Mouse (Mus musculus) heart, adult 18-20 months (tissue): ENCODE measurements around the gene Tardbp. TPM values are rescaled to one million over a fixed set of nuclear protein-coding genes. Genes with fewer than 3 reads are reported as not detected.

Experiments
- DNase-seq, 2 experiments: peaks; one replicate each; pipeline ENCODE4 v3.0.0; 2021 to 2022; ENCODE audit warnings: mixed read lengths in 1 of 2
- total RNA-seq, 2 experiments: library from RNA; stranded (reverse); gene quantifications; 2 replicates each; pipeline ENCODE4 v1.2.3; 2021

The Tardbp gene
- total RNA-seq, 2 experiments from 2014 or later: 125 to 126 TPM

DNA sequence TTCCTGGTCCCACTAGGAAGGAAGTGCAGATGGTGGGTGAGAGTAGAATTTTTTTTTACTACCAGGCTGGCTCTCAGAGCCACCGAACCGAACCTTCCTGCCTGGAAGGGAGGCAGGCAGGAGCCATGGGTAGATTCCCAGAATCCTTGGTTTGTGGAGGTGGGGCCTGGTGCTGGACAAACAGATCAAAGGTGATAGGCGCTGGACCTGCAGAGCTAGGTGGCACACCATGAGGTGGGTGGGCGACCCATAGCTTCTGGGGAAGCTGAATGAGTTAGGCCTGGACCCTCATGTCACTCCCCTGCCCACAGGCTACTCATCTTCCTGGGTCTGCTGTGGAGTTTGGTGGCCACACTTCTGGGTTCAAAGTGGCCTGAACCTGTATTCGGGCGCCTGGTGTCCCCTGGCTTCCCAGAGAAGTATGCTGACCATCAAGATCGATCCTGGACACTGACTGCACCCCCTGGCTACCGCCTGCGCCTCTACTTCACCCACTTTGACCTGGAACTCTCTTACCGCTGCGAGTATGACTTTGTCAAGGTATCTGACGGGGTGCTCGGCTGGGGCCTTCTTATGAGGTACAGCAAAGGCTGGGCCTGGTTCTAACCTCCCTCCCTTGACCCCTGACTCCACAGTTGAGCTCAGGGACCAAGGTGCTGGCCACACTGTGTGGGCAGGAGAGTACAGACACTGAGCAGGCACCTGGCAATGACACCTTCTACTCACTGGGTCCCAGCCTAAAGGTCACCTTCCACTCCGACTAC is 24.3 kb downstream of the Tardbp start, which contains the start of gene Masp2:
Gene Masp2 (plus strand): TSS at position 198 of the 764 bp plus-strand sequence.
- DNase-seq: no peak

DNA sequence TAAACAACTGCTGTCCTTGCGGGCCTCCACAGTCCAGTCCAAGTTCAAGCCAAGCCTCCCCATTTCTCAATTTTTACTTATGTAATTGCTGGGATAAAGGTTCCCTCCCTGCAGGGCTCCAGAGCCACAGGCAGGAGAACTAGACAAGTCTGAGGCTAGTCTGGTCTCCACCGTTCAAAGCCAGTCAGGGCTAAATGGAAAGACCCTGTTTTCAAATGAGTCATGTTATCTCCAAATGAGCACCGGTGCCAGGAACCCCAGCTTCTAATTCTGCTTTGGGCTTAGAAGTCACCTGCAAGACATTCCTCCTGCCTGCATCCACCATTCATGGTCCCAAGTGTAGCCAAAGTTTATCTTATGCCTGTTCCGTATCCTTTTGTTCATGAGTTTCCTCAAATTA is 24.9 kb downstream of the Tardbp start:
- DNase-seq: no peak

DNA sequence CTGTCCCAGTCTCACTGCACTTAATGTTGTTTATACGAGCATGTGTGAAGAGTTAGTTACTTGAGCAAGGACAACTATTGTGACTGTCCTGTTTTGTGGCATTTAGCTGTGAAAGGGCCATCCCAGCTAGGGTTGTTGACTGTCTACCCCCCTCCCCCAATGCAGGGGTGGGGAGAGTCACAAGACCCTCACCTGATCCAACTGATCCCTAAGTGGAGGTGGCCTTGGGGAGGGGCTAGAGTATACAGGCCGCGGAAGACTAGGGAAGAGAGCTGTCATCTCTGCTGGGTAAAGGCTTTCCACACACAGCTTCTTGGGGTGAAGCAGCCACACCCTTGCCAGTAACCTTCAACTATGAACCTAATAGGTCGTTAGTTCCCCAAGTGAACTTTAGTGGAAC is 26.5 kb downstream of the Tardbp start:
- DNase-seq: no peak

DNA sequence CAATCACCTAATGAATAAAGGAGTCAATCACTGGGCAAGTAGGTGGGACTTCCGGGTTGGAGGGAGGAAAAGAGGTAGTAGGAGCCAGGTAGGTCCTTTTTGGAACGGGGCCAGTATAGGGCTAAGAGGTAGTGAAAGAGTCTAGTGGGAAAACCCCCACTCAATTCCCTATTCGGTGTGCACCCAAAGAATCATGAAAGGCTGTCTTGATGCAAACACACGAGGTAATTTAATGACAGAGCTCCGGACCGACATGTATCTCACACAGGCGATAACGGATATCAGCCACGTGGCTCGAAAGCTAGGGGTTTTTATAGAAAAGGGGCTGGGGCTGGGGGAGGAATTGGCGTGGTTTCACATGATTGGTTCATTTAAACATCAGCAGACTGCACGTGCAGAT is 28.0 kb downstream of the Tardbp start:
- DNase-seq: no peak

DNA sequence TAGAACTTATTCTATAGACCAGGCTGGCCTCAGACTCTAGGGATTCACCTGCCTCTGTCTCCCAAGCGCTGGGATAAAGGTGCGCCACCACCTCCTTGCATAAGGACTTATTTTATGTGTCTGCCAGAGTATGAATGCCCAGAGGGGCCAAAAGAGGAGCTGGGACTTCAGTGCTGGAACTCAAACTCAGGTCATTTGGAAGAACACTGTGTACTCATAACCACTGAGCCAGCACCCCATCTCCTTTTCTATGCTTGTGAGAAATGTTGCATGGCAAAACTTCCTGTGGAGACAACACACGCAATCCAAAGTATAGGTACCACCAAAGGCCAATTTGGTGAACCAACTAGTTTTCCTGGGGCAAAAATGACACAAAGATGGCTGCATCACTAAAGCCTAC is 30.1 kb downstream of the Tardbp start:
- no peak for DNase-seq

DNA sequence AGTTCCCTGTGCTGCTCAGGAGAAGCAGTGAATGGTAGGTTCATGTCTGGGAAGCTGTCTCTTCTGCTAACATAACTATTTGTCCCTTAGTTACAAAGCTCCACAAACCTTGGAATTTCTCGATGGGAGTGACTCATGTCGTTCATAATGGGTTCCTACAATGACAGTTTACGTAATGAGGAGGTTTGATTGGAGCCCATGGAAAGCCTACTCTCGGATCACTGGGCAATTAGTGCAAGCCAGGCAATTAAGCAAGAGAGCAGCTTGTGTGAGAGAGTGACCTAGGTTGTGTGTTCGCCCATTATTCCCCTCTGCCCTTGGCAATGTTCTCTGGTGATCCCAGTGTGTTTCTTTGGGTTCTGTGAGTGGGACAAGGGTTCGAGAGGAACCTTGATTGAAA is 30.9 kb downstream of the Tardbp start:
- no peak for DNase-seq

DNA sequence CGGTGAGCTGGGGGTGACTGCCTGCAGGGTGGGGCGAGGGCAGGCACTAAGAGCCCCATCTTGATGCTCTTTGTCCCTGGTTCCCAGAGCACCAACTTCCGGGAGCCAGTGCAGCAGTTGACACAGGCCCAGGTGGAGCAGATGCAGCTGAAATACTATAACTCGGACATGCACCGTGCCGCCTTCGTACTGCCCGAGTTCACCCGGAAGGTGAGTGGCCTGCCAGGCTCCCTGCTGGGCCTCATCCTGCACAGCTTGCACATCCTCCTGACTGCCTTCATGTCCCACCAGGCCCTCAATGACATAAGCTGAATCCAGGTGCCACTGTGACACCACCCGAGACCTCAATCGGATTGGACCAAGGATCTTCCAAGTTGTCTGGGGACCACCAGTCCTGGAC is 32.8 kb downstream of the Tardbp start:
- no peak for DNase-seq

DNA sequence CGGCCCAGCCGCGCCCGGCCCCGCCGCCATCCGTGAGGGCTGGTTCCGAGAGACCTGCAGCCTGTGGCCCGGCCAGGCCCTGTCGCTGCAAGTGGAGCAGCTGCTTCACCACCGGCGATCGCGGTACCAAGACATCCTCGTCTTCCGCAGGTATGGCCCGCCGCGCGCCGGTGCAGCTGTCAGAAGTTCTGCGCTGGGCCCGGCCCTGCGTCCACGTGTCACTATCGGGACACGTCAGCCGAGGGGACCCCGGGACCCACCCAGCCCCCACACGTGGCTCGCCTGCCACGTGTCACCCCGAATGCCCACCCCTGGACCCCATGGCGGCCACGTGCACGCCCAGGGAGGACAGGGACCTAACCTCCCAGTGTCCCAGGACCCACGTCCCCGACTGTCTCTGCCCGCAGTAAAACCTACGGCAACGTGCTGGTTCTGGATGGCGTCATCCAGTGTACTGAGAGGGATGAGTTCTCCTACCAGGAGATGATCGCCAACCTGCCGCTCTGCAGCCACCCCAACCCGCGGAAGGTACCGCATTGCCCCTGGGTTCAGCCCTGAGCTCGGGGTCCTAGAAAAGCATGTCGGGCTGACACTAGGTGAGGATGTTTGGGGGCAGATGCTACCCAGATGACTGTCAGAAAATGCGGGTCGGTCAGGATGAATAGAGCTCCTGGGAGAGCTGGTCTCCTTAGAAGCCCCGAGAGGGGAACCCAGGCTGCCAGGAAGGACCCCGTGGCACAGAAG is 35.0 kb downstream of the Tardbp start:
- peak in 1 of 2 experiments; percentile 36 for DNase-seq

DNA sequence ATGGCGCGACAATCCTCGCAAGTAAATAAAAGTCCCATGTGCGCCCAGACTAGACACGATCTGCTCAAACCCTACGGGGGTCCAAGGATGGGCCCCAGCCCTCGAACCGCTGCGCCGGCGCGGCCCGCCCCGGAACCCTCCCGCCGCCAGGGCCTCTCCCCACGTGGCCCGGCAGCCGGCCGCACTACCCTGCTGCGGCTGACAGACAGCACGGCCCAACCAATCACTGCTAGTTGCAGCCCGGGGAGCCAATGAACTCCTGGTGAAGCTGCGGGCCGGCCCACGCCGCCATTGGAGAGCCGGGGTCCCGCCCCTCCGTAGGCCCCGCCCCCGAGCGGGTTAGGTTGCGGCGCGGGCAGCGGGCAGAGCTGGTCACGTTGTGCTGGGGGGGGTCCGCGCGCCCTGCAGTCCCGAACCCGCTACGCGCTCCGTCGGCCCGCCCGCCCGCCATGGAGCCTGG is 35.6 kb downstream of the Tardbp start, which contains the start of gene Srm:
Gene Srm (plus strand): TSS at position 333 of the 460 bp plus-strand sequence.
- DNase-seq: peak; percentile 96 to 99

DNA sequence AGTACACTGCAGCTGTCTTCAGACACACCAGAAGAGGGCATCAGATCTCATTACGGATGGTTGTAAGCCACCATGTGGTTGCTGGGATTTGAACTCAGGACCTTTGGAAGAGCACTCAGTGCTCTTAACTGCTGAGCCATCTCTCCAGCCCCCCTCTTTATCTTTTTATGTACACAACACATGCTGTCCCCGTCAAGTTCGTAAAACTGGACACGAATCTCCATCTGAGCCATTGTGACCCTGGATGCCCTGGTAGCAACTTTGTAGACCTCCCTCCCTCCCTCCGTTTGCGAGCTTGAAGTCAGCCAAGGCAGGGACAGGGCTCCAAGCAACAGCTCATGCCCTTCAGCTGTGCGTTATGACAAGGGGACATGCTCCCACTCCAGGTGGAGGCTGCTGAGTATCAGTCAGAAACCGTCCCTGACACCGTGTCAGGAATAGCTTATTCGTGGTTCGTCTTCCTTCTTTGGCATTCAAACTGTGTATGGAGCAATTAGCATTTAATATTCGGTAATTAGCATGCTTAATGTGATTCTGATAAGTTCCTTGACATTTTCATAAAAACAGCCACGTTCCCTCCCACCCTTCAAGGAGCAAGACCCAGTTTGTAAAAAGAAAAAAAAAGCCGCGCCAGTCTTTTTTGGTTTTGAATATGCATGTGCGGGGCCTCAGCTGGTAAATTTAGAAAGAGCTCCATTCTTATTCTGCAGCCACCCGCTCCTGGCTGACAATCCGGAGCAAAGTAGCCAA is 36.2 kb downstream of the Tardbp start:
- peak in 1 of 2 experiments; percentile 27 for DNase-seq

DNA sequence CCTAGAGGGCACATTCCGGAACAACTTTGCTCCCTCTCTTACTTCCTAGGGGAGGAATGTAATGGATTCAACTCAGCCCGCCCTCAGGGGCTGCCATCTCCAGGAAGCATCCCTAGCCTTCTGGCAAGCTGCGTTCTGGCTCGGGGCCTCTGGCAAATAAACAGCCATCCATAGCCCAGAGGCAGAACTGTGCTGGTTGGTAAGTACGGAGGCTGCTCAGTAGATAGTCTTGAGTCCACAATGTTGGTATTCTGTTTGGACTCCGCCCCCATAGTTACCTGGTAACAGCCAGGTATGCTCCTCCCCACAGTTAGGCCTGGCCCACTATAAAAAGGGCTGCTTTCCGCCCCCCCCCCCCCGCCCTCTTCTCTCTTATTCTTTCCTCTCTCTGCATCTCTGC is 37.3 kb downstream of the Tardbp start:
- no peak for DNase-seq

DNA sequence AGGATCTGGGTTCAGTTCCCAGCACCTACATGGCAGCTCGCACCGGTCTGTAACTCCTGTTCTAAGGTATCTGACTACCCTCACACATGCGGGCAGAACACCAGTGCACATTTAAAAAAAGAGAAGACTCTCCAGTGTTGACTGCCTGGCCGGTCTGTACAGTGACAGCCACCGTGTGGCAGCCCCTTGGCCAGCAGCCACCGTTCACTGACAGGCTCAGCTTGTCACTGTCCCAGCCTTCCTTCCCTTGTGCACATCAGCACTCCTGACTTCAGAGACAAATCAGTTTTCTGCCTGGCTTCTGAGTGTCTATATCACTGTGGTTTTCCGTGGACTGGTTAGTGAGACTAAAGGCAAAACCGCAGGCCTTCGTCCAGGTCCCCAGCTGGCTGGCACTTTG is 38.0 kb downstream of the Tardbp start:
- DNase-seq: peak in 1 of 2 experiments; percentile 25

DNA sequence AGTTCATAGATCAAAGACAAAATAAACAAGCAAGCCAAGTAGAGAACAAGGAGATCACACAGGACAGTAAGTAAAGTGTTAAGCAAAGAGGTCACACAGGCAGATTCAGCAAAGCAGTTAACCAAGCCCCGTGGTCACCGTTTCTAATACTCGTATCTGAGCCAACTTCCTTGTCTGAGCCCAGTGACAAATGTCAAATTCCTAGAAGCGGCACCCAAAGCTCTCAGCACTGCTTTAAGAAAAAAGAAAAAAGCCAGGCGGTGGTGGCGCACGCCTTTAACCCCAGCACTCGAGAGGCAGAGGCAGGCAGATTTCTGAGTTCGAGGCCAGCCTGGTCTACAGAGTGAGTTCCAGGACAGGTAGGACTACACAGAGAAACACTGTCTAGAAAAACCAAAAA is 40.2 kb downstream of the Tardbp start:
- DNase-seq: no peak

DNA sequence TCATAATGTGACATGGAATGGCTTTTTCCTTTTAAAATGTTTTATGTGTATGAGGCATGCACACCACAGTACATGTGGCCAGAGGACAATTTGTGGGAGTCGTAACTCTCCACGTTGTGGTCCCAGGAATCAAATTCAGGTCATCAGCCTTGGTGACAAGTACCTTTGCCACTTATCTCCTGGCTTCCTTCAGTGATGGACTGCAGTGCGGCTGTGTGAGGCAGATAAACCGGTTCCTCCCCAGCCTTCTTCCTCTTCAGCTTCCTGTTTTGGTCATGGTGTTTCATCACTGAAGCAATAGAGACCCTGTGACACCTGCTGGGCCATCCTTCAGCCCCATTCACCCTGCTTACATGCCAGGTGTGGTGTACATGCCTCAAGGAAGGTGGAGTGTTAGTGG is 43.6 kb downstream of the Tardbp start:
- DNase-seq: no peak

DNA sequence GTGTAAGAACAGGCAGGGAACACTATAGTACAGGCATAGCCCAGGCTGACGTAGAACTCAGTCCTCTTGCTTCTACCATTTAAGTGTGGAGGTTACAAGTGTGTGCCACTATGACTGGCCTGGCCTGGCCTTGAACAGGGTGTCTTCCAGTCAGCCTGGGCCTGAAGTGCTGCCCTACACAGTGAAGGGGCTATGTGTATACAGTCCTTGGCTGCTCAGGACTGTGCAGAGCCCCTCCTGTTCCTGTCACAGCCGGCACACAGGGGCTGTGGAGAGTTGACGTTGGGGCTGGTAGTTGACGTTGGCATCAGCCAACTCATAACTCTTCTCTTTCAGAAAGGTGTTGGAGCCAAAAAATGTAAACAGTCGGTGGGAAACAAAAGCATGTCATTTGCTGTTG is 45.4 kb downstream of the Tardbp start:
- no peak for DNase-seq

DNA sequence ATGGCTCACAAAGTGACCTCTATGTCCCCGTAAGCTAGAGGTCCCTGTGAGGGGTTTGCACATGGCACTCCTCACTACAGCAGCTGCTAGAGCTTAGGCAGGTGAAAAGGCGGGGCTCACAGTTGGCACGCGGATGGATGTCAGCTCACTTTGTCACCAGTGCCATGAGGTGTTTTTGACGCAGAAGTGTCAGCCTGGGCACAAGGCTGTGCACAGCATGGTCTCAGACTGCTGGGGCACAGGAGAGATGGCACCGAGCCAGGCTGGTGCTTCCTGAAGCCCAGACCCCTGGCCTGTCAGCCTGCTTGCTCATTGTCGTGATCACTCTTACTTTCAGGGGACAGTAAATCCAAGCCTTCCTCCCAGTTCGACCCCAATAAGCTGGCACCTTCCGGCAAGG is 46.1 kb downstream of the Tardbp start:
- DNase-seq: no peak

DNA sequence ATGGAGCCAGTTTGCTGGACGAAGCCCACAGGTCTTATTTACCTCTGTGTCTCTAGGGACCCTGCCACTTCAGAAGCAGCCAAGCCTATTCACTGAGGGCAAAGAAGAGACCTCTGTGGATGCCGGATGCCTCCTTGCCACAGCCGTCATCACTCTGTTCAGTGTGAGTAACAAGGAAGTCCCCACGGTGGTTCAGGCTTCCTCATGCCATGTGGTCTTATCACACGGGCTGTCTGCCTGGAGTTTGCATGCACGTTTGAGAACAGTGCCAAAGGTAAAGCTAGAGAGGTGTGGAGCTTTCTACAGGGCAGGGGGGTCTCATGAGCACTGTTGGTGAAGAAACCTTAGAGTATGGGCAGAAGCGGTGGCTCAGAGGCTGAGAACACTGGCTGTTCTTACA is 53.6 kb downstream of the Tardbp start:
- no peak for DNase-seq

DNA sequence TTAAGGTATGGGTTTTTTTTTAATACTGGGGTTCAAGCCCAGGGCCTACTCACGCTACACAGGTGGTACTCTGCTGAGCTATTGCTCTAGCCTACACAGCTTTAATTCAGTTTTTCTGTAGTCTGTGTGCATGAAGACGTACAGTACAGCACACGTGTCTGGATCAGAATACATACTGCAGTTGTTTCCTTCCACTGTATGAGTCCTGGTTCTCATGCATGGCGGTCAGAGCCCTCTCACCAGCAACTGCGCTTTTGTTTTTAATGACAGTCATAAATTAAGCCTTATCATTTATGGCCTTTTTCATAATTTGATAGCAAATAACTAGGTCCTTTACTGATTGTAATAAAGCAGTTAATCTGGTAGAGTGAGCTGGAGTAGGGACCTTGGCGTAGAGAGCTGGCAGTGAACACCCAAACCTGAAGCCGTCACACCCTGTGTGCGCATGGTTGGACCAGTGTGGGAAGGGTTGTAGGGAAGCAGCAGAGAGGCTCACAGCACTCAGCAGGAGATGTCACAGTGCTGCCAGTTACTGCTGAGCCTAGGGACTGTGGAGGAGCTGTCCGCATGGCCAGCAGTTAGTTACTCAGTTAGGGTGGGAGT is 56.0 kb downstream of the Tardbp start:
- DNase-seq: no peak

DNA sequence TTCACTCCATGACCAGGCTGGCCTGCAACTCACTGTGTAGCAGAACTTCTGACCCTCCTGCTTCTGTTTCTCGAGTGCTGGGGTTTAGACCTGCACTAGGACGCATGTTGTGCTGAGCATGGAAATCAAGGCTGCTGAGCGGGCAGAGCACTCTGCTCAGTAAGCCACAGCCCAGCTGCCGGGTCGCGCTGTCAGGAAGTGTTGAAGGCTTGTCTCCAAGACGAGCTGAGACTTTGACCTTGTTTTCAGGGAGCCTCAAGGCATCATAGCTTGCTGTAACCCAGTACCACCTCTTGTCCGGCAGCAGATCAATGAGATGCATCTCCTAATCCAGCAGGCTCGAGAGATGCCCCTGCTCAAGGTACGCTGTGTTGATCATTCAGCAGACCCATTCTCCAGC is 56.7 kb downstream of the Tardbp start:
- DNase-seq: no peak

DNA sequence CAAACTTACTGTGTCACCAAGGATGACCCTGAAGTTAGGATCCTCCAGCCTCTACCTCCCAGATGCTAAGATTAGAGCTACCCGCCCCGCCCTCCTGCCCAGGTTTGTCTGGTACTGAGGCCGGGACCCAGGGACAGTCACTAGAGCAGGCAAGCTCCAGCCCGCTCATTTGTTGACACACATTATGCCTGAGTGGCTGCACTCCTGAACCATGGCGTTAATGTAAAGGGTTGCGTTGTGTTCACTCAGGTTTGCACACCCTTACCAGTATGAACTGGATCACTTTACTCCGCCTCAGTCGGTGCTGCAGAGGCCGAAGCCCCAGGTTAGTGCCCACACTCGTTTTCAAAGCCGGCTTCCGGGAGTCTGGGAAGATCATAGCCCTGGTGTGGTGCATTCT is 63.2 kb downstream of the Tardbp start:
- no peak for DNase-seq

DNA sequence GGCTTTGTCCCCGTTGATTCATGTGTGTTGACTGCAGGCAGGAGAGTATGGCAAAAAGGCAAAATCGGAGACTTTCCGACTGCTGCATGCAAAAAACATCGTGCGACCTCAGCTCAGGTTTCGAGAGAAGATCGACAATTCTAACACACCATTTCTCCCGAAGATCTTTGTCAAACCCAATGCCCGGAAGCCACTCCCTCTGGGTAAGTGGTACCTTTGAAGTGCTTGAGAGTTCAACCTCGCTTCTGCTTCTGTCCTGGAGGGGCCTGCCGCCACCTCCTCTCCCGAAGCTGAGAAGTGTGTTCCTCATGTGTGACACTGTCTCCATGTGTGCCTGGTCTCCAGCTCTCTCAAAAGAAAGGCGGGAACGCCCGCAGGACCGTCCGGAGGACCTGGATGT is 64.1 kb downstream of the Tardbp start:
- no peak for DNase-seq
